Mouse (Mus musculus): ENCODE measurements around the gene Dnah11. TPM values are rescaled to one million over a fixed set of nuclear protein-coding genes. Genes with fewer than 3 reads are reported as not detected.

Dnah11 gene
- total RNA-seq, 2 experiments from 2014 or later = 0.72 to 1.4 TPM

DNA sequence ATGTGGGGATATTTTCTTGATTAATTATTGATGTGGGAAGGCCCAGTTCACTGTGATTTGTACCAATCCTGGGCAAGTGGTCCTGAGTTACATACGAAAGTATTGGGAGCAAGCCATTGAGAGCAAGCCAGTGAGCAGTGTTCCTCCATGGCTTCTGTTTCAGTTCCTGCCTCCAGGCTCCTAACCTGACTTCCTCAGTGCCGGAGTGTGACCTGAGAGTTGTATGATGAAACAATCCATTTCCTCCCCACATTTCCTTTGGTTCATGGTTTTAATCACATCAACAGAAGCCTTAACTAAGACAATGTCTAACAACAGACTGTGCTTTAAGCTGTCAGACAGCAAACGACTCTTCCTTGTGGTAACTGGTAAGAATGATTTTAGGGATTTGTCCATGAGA is 114.0 kb downstream of the Dnah11 start:
- no peak for DNase-seq

DNA sequence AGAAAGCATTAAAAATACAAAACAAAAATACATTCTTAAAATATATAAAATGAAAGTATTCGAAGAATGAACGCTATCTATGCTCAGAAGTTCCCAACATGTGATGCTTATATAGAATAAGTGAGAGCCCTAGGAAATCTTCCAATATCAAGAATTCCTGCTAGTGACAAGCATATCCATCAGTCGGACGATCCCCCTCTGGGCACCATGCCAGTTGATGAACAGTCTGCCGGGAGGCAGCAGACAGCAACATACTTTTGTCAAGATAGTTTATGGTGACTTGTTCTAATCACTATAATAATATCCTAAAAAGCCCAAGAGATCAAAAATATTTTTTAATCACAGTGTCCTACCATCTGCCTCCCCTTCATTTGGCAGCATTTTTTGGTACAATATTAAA is 114.7 kb downstream of the Dnah11 start:
- peak; percentile 27 to 37 for DNase-seq

DNA sequence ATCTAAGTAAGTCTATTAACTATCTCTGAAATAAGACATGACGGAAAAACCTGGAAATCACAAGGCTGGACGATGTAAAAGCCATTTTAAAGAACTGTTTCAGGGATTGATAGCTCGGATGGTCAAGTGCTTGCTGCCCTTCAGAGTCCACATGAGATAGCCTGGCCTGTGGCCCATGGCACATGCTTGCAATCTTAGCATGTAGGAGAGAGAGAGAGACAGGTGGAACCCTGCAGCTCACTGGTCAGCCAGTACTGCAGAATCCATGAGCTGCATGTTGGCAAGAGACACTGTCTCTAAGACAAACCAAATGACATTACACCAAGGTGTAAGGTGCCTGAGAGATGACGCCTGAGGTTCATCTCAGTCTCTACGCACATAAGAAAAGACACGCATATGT is 118.4 kb downstream of the Dnah11 start:
- no peak for DNase-seq

DNA sequence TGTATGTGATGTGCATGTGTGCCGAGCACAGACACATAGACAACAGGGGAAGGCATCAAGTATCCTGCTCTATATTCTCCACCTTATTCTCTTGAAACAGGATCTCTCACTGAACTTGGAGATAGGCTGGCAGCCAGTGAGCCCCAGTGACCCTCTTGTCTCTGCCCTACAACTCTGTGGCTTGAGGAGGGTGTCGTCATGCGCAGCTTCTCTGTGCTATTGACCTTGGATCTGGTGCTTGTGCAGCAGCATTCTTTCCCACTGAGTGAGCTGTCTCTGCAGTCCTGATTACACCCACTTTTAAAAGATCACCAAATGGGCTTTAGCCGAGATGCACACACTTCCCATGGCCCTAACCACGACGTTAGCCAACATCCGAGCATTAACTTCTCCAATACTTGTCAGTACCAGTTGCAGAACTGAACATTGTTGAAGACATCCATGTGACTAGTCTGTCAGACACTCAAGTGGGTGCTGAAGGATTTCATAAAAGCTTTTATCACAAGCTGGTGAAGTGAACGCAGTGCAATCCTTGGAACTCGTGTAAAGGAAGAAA is 120.3 kb downstream of the Dnah11 start:
- no peak for DNase-seq

DNA sequence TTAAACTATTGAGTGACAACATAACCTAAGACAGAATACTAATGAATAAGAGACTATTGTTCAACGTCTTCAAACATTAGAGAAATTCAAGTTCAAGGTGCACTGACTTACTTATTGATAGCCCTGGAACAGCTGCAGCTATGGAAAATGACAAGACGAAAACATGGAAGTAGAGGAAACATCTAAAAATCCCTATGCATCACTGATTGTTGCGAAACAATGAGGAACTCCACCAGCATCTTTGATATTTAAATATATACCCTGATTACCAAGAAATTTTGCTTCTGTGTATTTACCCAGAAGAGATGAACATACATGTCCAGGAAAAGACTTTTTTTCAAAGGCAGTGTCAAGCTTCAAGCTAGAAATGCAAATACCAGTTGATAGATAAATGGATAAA is 122.0 kb downstream of the Dnah11 start:
- no peak for DNase-seq

DNA sequence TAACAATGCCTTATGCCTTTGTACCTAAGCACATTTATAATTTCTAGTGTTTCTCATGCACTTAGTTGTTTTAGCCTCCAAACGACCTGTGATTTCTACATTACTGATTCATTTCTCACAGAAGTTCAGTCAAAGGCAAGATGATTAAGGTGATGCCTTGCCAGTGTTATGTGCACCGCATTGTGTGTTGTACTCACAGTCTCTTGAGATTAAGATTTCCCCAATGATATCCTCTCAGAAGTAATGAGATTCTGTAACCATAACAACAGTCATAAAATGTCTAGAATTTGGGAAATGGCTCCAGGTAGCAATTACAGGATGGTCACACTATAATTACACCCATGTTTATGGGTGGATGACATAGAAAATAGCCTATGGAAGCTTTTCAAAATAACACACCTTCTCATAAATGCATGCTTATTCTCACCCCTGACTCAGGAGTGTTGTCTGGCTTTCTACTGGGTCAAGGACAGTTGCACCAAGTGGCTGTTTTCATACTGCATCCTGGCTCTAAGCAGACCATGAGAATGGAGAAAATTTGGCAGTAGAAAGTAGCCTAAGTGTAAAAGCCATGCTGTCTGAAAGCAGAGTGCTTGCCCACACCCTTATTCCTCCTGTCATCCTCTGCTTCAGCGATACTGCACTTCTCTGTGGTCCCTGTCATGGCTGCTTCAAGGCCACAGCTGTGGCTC is 126.5 kb downstream of the Dnah11 start:
- no peak for DNase-seq

DNA sequence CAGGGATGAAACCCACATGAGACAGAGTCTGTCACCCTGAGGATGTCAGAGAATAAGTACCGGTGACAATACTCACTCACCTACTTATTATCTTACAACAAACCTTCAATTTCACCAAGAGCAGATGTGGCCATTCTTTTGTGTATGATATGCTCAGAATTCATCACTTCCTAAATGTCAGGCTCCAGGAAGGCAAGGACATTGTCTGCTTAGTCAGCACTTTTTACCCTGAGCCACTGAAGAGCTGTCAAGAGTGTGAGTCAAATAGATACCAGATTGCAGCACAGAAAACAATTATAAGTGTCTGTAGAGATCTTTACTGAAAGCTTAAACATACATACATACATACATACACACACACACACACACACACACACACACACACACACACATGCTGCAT is 127.2 kb downstream of the Dnah11 start:
- no peak for DNase-seq

DNA sequence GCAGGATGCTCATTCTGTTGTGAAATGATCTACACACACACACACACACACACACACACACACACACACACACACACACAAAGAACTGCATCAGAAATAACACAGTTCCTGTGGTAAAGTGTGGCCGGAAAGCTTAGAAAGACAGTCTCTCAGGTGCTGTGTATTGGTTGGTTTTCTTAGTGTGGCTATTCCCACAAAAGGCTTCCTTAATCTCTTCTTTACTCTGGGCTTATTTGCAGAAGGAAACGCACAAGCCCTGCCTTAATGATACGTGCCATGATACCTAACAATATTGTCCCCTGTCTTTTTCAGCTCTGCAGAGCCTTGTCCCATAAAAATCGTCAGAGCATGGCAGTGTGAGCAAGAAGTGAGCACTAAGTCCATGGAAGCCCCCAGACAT is 130.1 kb downstream of the Dnah11 start:
- no peak for DNase-seq

DNA sequence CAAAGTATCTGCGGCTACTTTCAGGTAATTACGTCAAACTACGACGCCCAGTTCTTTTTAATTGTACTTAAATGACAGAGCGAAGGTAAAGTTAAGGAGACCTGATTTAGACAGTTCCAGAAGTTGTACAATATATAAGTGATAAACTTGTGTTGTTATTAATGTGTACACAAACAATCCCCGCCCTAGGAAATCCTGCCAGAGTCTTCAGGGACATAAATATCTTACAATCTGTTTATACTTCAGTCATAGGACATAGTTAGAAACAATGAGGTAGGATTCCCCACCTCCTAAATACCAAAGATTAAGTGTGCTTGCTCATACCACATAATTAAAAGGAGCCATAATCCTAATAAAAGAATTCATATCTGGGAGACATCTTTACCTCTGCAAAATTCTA is 136.5 kb downstream of the Dnah11 start:
- no peak for DNase-seq

DNA sequence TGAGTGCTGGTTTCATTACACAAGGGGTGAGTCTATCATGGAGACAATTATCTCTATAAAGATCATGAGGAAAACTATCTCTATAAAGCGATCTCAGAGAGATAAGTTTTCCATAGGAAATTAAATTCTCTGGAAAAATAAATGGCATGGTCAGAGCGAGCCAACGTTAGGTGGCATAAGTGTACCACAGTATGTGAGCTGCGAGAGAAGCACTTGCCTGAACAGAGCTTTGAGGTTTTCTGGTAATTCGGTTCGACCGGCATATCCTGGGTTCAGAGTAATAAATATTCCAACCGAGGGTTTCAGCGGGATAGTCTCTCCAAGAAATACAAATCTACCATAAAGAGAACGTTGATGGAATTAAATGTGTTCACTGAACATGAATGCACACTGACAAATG is 142.0 kb downstream of the Dnah11 start:
- DNase-seq = peak in 1 of 2 experiments; percentile 10

DNA sequence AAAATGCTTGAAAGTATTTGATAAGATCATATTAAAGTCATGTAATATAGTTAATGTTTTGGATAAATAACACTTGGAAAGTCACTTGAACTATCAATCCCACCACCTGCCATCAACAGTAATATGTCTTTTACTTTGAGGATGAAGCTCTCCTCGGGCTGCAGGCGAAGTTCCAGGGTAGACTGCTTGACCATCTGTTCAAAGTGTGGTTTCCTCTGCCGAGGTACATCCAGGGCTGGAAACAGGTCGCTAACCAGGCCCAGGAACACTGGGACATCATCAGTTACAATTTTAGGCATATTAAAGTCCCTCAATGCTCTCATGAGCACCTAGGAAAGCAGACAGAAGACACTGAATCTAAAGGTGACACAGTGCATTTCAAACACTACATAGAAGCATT is 153.5 kb downstream of the Dnah11 start:
- DNase-seq = no peak

DNA sequence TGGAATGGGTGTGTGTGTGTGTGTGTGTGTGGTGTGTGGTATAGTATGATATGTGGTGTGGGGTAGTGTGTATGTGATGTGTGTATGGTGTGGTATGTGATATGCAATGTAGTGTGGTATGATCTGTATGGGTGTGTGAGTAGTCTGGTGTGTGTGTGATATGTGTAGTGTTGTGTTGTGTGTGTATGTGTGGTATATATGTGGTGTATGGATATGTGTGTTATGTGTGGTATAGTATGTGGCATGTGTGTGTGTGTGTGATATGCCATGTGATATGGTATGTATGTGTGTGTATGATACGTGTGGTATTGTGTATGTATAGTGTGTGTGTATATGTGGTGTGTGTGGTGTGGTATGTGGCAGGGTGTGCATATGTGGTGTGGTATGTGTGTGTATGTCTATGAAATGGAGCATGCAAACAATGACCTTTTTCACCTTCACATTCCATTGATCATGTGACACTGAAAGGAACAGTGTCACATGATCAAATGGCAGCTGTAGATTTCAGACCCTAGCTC is 155.7 kb downstream of the Dnah11 start:
- DNase-seq = no peak

DNA sequence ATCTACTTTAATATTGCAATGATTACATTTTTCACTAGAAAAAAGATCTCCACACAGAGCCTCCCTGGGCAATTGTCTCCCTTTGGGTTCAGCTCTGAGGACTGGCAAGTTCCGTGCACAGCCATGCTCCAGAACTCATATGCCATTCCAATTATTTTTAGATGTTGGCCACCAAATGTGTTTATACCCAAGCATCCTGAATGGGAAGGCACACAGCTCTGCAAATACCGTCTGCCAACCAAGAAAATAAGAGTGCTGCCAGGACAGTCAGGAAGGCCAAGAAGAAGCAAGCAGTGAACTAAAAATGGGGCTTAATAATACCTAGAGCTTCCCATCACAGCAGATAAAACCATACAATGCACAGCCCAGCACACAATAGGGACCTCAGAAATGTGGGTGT is 156.6 kb downstream of the Dnah11 start:
- DNase-seq = peak in 1 of 2 experiments; percentile 3

DNA sequence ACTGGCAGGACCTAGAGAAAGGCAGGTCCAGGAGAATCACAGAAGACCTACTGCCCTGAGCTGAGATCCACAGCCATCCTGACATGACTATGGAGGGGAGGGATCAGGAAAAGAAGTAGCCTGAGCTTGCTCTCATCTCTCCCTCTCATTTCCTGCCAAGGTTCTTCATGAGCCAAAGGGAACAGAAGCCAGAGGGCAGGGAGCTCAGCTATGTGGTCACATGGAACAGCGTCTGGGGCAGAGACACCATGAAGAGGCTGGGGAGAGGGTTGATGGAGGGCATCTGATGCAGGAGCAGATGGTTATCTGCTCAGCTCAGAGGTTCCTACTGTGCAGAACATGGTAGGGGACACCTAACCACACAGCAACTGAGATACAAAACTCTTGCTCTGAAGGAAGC is 163.9 kb downstream of the Dnah11 start:
- DNase-seq = no peak

DNA sequence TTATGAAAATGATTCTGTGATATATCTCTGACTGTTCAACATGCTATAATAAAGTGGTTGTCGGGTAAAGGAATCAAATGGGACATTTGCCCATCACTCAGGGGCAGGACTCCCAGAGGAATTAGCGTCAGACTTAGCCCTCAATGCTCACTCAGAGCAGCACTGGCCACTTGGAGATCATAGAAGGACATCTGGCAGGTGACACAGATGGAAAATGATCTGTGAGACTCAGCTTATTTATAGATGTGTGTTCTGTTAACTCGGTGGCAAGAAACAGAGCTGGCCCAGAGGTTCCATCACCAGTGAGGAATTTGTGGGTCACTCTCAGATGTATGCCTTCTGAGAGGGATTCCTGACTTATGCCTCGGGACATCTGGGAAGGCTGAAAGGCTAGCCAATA is 173.1 kb downstream of the Dnah11 start:
- DNase-seq = no peak

DNA sequence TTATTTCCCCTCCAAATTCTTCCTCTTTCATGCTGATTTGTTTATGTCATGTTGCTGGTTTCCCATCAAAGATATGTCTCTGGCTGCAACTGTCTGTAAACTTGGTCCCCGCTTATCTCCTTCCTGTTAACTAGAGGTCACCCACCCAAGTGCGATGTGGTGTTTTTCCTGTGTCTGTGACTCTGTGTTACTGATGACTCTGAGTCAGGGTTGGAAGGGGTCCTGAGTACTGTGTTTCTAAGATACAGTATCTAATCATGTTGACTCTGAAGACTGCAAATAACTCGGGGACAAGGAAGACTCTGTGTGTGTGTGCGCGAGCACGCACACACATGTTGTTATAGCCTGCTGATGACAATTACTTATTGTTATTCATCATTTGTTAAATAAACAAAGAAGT is 179.9 kb downstream of the Dnah11 start:
- no peak for DNase-seq

DNA sequence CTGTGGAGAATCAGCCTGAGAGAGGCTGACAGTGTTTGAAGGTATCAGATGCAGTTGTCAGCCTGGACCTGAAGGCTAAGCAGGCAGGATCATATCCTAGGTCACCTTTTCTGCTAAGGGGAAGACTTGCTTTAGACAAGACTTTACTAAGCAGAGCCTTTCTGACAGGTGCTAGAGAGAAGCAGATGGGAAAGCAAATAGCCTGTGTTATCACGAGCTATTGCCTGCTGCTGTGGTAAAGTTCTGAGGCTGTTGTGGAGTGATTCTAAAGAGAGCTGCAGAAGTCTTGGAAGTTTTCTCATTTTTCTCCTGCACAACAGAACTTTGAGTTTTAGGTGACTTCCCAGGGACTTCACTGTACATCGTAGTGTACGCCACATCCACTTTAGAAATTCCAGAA is 185.0 kb downstream of the Dnah11 start:
- no peak for DNase-seq

DNA sequence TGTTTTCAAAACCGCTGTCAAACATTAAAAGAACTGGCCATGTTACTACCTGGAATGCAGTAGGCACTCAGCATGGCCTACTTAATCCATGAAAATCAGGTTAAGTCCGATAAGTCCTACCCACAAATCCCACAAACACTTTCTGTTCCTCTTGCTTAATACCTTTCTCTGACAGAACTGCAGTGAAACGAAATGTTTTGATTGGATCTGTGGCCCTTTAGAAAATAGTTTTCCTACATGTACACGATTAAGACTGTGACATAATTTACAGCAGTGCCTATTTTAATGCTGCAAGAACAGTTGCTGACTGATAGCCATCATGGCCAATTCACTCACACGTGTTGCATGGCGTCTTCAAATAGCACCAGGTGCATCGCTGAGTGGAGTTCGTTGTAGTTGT is 186.9 kb downstream of the Dnah11 start:
- no peak for DNase-seq

DNA sequence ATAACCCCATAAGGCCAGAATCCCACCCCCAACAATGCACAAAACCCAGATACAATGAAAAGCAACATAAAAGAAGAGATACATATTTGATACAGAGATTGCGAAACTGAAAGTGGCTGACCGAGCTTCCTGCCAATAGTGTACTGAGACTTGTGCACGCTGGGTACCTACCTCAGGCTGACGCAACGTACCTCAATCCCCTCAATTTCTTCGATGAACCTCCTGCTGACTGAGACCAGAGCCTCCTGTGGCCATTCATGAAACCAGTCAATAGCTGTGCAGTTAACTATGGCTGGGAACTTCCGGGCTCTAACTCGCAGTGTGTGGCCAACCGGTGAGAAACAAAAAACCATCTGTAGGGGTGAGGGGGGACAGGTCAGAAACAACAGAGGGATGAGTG is 203.9 kb downstream of the Dnah11 start:
- no peak for DNase-seq

DNA sequence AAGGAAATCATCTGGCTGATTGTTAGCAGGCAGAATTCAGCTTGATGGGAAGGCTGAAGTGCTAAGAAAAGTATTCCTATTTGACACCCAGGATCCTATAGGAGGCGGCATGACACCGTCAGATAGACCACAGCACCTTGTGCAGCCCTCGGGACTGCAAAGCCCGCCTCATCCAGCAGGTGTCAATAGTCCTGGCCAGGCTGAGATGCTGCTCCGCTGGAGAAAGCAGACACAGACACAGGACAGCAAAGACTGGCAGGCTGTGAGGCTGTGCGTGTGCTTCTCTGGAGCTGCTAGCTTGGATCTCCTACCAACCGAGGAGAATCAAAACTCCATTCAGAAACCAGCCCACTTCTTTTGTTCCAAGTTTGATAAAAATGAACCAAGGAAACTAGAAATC is 205.3 kb downstream of the Dnah11 start:
- peak; percentile 56 to 60 for DNase-seq

DNA sequence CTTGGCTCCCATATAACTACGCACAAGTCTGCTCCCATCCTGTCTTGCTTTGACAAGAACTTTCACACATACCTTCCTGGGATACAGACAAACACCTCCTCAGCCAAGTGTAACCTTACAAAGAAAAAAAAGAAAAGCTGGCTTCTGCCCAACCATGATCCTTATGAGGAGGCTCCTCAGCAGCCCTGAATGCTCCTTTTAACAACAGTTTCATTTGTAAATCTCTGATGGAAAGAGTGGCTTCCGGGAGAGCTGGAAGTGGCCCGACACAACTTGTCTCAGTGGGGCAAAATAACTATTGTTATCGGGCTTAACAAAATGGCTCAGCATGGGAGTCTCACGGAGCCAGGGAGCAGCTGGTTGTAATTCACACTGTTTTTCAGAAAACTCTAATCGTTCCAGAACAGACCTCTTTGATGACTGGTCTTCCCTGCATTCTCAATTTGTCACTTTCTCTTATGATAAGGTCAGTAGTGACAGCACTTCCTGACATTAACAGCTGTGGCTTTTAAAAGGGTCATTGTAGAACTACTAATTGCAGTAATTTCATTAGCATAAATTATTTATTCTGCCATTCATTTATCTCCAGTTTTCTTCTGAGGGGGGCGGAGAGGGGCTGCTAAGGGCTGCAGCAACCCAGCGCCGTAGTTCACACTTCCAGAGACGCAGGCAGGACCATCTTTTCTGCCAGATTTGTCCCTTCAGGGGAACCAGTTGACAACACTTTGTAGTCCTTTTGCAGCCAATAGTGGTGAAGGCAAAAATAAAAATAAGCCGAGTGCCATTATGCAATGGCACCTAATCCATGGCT is 209.6 kb downstream of the Dnah11 start:
- DNase-seq = no peak

DNA sequence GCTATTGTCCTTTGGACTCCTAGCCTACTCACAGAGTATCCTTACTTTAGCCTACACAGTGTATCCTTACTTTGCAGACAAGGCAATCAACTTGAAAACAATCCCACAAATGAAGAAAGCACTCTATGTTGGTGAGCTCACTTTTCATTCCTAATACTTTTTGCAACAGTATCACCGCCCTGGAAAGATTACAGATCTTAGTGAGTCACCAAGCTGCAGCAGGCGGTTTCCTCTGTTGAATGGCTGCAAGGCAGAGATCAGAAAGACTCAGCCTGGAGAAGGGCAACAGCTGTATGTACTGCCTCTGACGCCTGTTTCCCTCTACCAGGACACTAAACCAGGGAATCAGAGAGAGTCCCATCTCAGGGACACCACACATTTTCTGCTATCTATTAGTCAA is 218.5 kb downstream of the Dnah11 start:
- no peak for DNase-seq

DNA sequence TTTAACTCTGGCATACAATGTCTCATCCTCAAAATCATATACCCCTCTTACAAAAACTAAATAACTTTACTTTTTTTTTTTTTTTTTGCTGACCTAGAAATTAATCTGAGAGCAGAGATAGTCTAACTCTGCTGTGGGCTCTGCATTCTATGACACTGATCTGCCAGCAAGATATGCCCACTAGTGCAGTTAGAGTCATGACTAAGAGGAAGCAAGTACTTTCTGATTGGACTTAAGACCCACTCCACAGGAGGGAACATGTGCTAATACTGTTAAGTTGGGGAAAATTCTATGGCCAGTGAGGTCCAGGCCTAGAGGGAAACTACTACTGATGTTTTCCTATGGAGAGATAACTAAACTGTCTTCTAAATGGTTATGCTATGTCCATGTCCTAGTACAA is 225.1 kb downstream of the Dnah11 start:
- DNase-seq = no peak

DNA sequence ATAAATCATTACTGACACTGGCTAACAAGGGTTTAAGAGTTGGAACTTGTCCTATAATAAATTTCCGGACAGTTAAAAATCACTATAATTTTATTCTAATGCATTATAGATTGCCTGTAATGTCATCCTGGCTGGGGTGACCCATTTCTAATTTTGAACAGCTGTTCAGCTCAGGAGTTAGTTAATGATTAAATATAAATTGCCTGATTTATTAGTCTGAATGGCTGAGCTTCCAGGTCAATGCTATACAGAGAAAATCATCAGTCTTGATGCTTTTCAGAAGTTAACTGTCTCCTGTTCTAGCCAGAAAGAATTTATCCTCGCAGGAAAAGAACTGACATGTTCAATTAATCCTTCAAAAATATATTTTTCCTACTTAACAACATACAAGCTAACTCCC is 236.1 kb downstream of the Dnah11 start:
- no peak for DNase-seq
